Comparison of ENCODE assay signal across 8 mouse cellular contexts in genomic region chr4:139232479-139233145, GRCm38 (mm10). TPM values are rescaled to one million over a fixed set of nuclear protein-coding genes. Genes with fewer than 3 reads are reported as not detected.
DNase-seq lines count a peak whose midpoint lies in the region; ATAC-seq and TF ChIP-seq lines count a peak whose summit lies in the region.

No protein-coding gene starts in this region.

- no peaks in the 10 kb centered on the region for H3K9me3 ChIP-seq in heart, embryonic 10.5 days
- no peaks in the 10 kb centered on the region for H3K9me3 ChIP-seq in kidney, embryonic 15.5 days (replicated peaks)

- no peak overlapping the region for H3K4me3 ChIP-seq in heart, embryonic 10.5 days
- H3K4me3 ChIP-seq in kidney, embryonic 15.5 days (replicated peaks), result no peak overlapping the region
- H3K4me3 ChIP-seq in lung, adult 2 months (replicated peaks; ENCODE audit: extremely low read depth, low read depth, low read length), result no peak overlapping the region

- TF ChIP-seq CTCF in lung, adult 2 months (IDR thresholded peaks at IDR 0.05; ENCODE audit: insufficient read depth, low read length), result peak; percentile 68

- DNase-seq in adrenal gland, adult (ENCODE audit: inconsistent age in 2 of 2, low spot score in 1 of 2), result peak; percentile 75 to 84
- DNase-seq in adrenal gland, adult 8-10 months, result no peak
- DNase-seq in R1 (ENCODE audit: low read depth, low spot score), result peak; percentile 95
- peak; percentile 64 to 77 for DNase-seq in cerebellum, postnatal 14 days
- DNase-seq in heart, embryonic 10.5 days (ENCODE audit: low spot score), result no peak
- no peak for DNase-seq in lung, adult 2 months
- DNase-seq in right cerebral cortex, adult 18-20 months, result peak; percentile 53

- H3K4me1 ChIP-seq in heart, embryonic 10.5 days, result peaks cover 86% of the 10 kb centered on the region
- peaks cover 65% of the 10 kb centered on the region for H3K4me1 ChIP-seq in kidney, embryonic 15.5 days
- H3K4me1 ChIP-seq in lung, adult 2 months (ENCODE audit: control insufficient read depth, insufficient read depth, low read length), result peaks cover 37% of the 10 kb centered on the region

- WGBS in heart, embryonic 10.5 days, result 55% methylated on average over 6 of the region's 6 CpGs
- 59% methylated on average over 6 of the region's 6 CpGs for WGBS in kidney, embryonic 15.5 days
- WGBS in lung, adult 2 months, result 31% methylated on average over 6 of the region's 6 CpGs

- H3K27ac ChIP-seq in heart, embryonic 10.5 days, result peak overlapping the region; percentile 60
- H3K27ac ChIP-seq in kidney, embryonic 15.5 days, result 0 out of 2 replicates have a peak overlapping the region, but pooled peaks have one; percentile 38

- H3K9ac ChIP-seq in kidney, embryonic 15.5 days, result no peak overlapping the region

- ATAC-seq in kidney, embryonic 15.5 days (replicated peaks; ENCODE audit: low FRiP score), result no peak

- H3K36me3 ChIP-seq in heart, embryonic 10.5 days, result peaks cover 16% of the 10 kb centered on the region
- H3K36me3 ChIP-seq in kidney, embryonic 15.5 days, result peaks cover 12% of the 10 kb centered on the region; the same call in 1 of the 2 replicates

- no peak for TF ChIP-seq POLR2A in lung, adult 2 months (IDR thresholded peaks at IDR 0.05; ENCODE audit: borderline replicate concordance, extremely low read depth, low read depth, low read length)

- no peak overlapping the region for H3K4me2 ChIP-seq in kidney, embryonic 15.5 days

- H3K27me3 ChIP-seq in heart, embryonic 10.5 days (ENCODE audit: insufficient read depth, poor library complexity, severe bottlenecking), result no peaks in the 10 kb centered on the region
- no peaks in the 10 kb centered on the region for H3K27me3 ChIP-seq in kidney, embryonic 15.5 days

RNA-seq across cellular contexts. Expression of gene Capzb, which starts 39.9 kb away (rescaled TPM):
- total RNA-seq in adrenal gland, adult 8-10 months (2022), result 100 to 1,000 TPM; 357 to 412 (median 388) TPM
- polyA plus RNA-seq in heart, embryonic 10.5 days (2016; fragmentation: Nextera tagmentation; extraction: Ambion mirVana), result 450 and 452 TPM in 2 replicates
- 392 and 395 TPM in 2 replicates for polyA plus RNA-seq in kidney, embryonic 15.5 days (2015; fragmentation: Nextera tagmentation; extraction: Ambion mirVana)
- polyA plus RNA-seq in lung, adult 2 months (2012; rRNA removed), result 152 and 172 TPM in 2 replicates

Comparison
In these comparisons a context has a peak if more than half of its experiments do, and no peak if none do; other contexts are left out.
1. DNase-seq: peak in adrenal gland, adult (2 of 2), R1 (single experiment), cerebellum, postnatal 14 days (2 of 2) and right cerebral cortex, adult 18-20 months (single experiment); none in adrenal gland, adult 8-10 months (single experiment), heart, embryonic 10.5 days (single experiment) and lung, adult 2 months (single experiment).